Mouse (Mus musculus): Measurements from ENCODE around the gene Kif26b.

The Kif26b gene

GRCm38 (mm10) chr1:178764914-178765313 is 236.0 kb downstream of the Kif26b start:
- no peaks in the 10 kb centered on the region for H3K36me3 ChIP-seq (ENCODE audit: control insufficient read depth, insufficient read depth, low read length, poor library complexity, severe bottlenecking)
- DNase-seq (ENCODE audit: low read depth, low spot score) = no peak
- no peaks in the 10 kb centered on the region for H3K27me3 ChIP-seq (ENCODE audit: control insufficient read depth, insufficient read depth, low read length, poor library complexity, severe bottlenecking)

GRCm38 (mm10) chr1:178765650-178766049 is 236.7 kb downstream of the Kif26b start:
- H3K36me3 ChIP-seq (ENCODE audit: control insufficient read depth, insufficient read depth, low read length, poor library complexity, severe bottlenecking) = no peaks in the 10 kb centered on the region
- no peak for DNase-seq (ENCODE audit: low read depth, low spot score)
- no peaks in the 10 kb centered on the region for H3K27me3 ChIP-seq (ENCODE audit: control insufficient read depth, insufficient read depth, low read length, poor library complexity, severe bottlenecking)

GRCm38 (mm10) chr1:178768976-178769375 is 240.1 kb downstream of the Kif26b start:
- no peak for DNase-seq (ENCODE audit: low read depth, low spot score)
- Histone ChIP-seq H3K27me3 (ENCODE audit: control insufficient read depth, insufficient read depth, low read length, poor library complexity, severe bottlenecking) (no peaks in the 10 kb centered on the region), H3K36me3 (ENCODE audit: control insufficient read depth, insufficient read depth, low read length, poor library complexity, severe bottlenecking) (no peaks in the 10 kb centered on the region)

- H3K27me3 ChIP-seq (ENCODE audit: control insufficient read depth, insufficient read depth, low read length, poor library complexity, severe bottlenecking) = no peaks in the 10 kb centered on the region
Observed at GRCm38 (mm10) chr1:178769988-178770387, 241.1 kb downstream of the Kif26b start.

DNA sequence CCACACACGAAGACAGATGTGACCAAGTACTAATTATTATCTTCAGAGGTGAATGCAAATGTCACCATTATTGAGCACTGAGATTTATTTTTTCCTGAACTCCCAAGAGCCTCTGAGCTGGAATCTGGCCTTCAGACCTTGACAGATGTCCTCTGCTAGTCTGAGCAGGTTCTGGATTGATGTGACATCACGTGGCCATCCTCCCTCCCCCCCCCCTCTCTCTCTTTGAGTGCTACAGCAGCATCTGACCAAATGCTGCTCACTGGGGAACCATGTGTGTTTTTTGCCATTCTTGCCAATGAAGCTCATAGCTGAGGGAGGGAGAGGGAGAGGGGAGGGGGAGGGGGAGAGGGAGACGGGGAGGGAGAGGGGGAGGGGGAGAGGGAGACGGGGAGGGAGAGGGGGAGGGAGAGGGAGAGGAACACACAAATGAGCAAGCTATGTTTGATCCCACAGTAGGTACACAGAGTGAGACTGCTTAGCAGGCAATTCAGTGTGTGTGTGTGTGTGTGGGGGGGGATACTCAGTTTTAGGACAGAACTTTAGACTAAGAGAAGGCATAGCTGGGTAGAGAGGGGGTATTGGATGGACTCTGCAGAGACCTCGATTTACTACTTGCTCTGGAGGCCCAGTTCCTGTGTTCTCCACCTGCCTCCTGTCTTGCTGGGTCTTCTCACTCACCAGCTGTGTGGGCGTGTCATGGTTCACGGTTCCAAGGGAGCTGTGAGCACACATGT is 241.9 kb downstream of the Kif26b start:
- DNase-seq (ENCODE audit: low read depth, low spot score) = no peak
- H3K36me3 ChIP-seq (ENCODE audit: control insufficient read depth, insufficient read depth, low read length, poor library complexity, severe bottlenecking) = no peaks in the 10 kb centered on the region
- no peaks in the 10 kb centered on the region for H3K27me3 ChIP-seq (ENCODE audit: control insufficient read depth, insufficient read depth, low read length, poor library complexity, severe bottlenecking)

More at GRCm38 (mm10) chr1:178769988-178770387, 241.1 kb downstream of the Kif26b start:
- no peak for DNase-seq (ENCODE audit: low read depth, low spot score)
- no peaks in the 10 kb centered on the region for H3K36me3 ChIP-seq (ENCODE audit: control insufficient read depth, insufficient read depth, low read length, poor library complexity, severe bottlenecking)

DNA sequence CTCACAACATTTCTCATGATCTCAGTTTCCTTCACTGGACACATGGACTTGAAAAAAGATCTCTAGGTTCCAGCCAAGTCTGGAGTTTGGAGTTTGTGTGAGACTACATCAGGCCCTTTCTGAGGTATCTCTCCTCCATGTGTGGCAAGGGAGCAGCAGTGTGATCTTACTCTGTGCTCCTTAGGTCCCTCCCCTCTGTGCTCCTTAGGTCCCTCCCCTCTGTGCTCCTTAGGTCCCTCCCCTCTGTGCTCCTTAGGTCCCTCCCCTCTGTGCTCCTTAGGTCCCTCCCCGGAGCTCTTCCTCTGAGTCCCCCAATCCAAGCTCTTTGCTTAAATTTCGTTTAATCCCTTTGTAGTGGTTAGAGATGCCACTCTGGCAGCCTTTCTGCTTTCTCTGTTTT is 250.8 kb downstream of the Kif26b start:
- H3K27me3 ChIP-seq (ENCODE audit: control insufficient read depth, insufficient read depth, low read length, poor library complexity, severe bottlenecking) = no peaks in the 10 kb centered on the region
- DNase-seq (ENCODE audit: low read depth, low spot score) = no peak

DNA sequence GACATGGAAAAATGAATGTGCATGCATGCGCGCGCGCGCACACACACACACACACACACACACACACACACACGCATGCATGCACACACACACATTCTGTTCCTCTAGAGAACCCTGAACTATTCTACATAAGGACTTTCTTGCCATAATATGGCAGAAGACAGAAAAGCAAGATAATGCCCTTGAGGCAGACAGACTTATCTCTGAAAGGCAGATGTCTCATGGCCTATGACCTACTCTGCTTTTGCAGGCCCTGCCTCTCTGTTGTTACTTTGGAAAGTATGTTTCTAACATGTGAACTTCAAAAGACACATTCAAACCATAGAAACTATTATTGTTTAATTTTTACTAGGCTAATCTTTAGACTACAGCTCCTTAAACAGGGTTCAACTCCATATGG is 255.1 kb downstream of the Kif26b start:
- Histone ChIP-seq H3K27me3 (ENCODE audit: control insufficient read depth, insufficient read depth, low read length, poor library complexity, severe bottlenecking) (no peaks in the 10 kb centered on the region), H3K36me3 (ENCODE audit: control insufficient read depth, insufficient read depth, low read length, poor library complexity, severe bottlenecking) (no peaks in the 10 kb centered on the region)
- no peak for DNase-seq (ENCODE audit: low read depth, low spot score)

More for the DNA sequence above, 250.8 kb downstream of the Kif26b start:
- H3K36me3 ChIP-seq (ENCODE audit: control insufficient read depth, insufficient read depth, low read length, poor library complexity, severe bottlenecking) = no peaks in the 10 kb centered on the region

DNA sequence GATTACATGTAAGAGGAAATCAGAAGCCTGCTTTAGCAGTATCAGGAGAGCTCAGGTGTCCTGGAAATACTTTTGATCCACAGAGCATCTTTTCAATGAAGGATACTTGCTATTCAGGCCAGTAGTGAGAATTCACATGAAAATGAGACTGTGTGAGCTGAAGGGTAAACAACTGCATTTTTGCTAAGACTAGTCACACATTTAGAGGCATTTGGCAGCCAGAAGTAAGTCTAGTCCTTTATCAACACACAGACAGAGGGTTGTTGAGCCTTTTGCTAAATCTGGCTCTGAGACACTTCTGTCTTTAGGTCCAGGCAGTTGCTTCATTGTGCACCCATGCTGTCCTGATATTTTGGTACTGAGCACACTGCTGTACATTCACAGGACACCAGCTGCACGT is 262.3 kb downstream of the Kif26b start:
- H3K36me3 ChIP-seq (ENCODE audit: control insufficient read depth, insufficient read depth, low read length, poor library complexity, severe bottlenecking) = no peaks in the 10 kb centered on the region
- no peaks in the 10 kb centered on the region for H3K27me3 ChIP-seq (ENCODE audit: control insufficient read depth, insufficient read depth, low read length, poor library complexity, severe bottlenecking)
- no peak for DNase-seq (ENCODE audit: low read depth, low spot score)

GRCm38 (mm10) chr1:178792726-178793125 is 263.8 kb downstream of the Kif26b start:
- no peaks in the 10 kb centered on the region for H3K36me3 ChIP-seq (ENCODE audit: control insufficient read depth, insufficient read depth, low read length, poor library complexity, severe bottlenecking)
- H3K27me3 ChIP-seq (ENCODE audit: control insufficient read depth, insufficient read depth, low read length, poor library complexity, severe bottlenecking) = no peaks in the 10 kb centered on the region
- DNase-seq (ENCODE audit: low read depth, low spot score) = no peak

DNA sequence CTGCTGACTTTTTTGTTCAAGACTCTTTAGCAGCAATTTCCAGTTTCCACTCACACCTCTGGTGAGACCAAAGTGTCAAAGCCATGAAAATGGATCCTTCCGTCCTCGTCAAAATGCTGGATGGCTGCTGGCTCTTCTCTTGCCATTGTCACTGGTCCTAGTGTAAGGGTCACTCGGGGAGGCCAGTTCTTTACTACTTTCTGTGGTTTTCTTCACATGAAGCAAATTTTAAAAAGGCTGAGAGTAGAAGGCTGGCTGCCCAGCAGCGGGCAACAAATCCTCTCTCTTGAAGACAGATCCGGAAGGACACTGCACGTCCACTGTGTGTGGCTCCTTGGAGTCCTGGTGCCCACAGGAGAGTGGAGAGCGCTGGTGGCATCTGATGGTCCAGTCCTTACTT is 265.9 kb downstream of the Kif26b start:
- Histone ChIP-seq H3K36me3 (ENCODE audit: control insufficient read depth, insufficient read depth, low read length, poor library complexity, severe bottlenecking) (no peaks in the 10 kb centered on the region), H3K27me3 (ENCODE audit: control insufficient read depth, insufficient read depth, low read length, poor library complexity, severe bottlenecking) (no peaks in the 10 kb centered on the region)
- no peak for DNase-seq (ENCODE audit: low read depth, low spot score)

DNA sequence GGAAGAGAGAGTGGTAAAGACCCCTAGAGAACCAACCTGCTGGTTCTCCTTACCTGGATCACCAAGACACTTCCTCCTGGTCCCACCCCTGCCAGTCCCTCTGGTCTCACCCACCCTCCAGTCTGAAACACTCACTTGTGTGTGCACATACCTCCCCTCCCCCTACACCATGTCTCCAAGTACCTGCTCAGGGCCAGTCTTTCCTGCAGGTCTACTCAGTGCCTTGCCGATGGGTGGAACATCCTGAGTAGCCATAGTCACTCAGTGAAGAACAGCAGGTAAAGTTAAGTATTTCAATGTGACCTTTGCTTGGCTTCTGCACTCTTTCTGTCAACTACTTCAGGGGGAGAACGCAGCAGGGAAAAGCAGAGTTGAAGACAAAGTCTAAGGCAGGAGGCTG is 268.5 kb downstream of the Kif26b start:
- H3K27me3 ChIP-seq (ENCODE audit: control insufficient read depth, insufficient read depth, low read length, poor library complexity, severe bottlenecking) = no peaks in the 10 kb centered on the region
- H3K36me3 ChIP-seq (ENCODE audit: control insufficient read depth, insufficient read depth, low read length, poor library complexity, severe bottlenecking) = no peaks in the 10 kb centered on the region
- DNase-seq (ENCODE audit: low read depth, low spot score) = no peak

- Histone ChIP-seq H3K27me3 (ENCODE audit: control insufficient read depth, insufficient read depth, low read length, poor library complexity, severe bottlenecking) (peaks cover 2% of the 10 kb centered on the region; the same call in 1 of the 2 replicates), H3K36me3 (ENCODE audit: control insufficient read depth, insufficient read depth, low read length, poor library complexity, severe bottlenecking) (no peaks in the 10 kb centered on the region)
- no peak for DNase-seq (ENCODE audit: low read depth, low spot score)
Observed at GRCm38 (mm10) chr1:178798333-178798732, 269.4 kb downstream of the Kif26b start.

GRCm38 (mm10) chr1:178798886-178799285 is 270.0 kb downstream of the Kif26b start:
- no peaks in the 10 kb centered on the region for H3K36me3 ChIP-seq (ENCODE audit: control insufficient read depth, insufficient read depth, low read length, poor library complexity, severe bottlenecking)
- DNase-seq (ENCODE audit: low read depth, low spot score) = no peak
- peaks cover 2% of the 10 kb centered on the region; the same call in 1 of the 2 replicates for H3K27me3 ChIP-seq (ENCODE audit: control insufficient read depth, insufficient read depth, low read length, poor library complexity, severe bottlenecking)

GRCm38 (mm10) chr1:178799836-178800552 is 271.1 kb downstream of the Kif26b start:
- DNase-seq (ENCODE audit: low read depth, low spot score) = no peak
- Histone ChIP-seq H3K36me3 (ENCODE audit: control insufficient read depth, insufficient read depth, low read length, poor library complexity, severe bottlenecking) (no peaks in the 10 kb centered on the region), H3K27me3 (ENCODE audit: control insufficient read depth, insufficient read depth, low read length, poor library complexity, severe bottlenecking) (peaks cover 2% of the 10 kb centered on the region; the same call in 1 of the 2 replicates)

DNA sequence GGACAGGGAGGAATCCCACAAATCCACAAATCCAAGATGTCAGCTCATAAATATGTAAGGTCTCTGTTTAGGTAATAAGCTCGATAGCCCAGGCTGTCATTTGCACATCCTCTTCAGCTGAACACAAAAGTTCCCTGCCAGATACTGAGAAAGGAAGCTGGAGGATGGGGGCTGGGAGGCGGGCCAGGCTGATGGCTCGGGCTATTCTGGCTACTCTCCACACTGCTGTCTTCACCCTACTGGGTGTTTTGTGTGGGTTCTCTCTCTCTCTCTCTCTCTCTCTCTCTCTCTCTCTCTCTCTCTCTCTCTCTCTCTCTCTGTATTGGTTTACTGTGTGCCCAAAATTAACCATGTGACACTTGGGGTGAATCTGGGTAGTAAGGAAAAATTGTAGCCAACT is 274.2 kb downstream of the Kif26b start:
- Histone ChIP-seq H3K27me3 (ENCODE audit: control insufficient read depth, insufficient read depth, low read length, poor library complexity, severe bottlenecking) (peaks cover 2% of the 10 kb centered on the region; the same call in 1 of the 2 replicates), H3K36me3 (ENCODE audit: control insufficient read depth, insufficient read depth, low read length, poor library complexity, severe bottlenecking) (no peaks in the 10 kb centered on the region)
- DNase-seq (ENCODE audit: low read depth, low spot score) = no peak

Measured in splenic B cell, adult 2 months (primary cell).